Mouse (Mus musculus) frontal cortex, postnatal 10 days (tissue): ENCODE results near the gene Sprr2a1.
"Not testable (repeated sequence)": the region's sequence is repeated elsewhere in the genome, so short reads cannot be mapped to it uniquely, and the experiment has no call there.

Source experiments
- DNase-seq, 2 experiments: peaks; one replicate each; pipeline ENCODE4 v3.0.0; 2022; ENCODE audit warnings: low spot score in 2 of 2, mixed read lengths in 1 of 2

Gene Sprr2a1

DNA sequence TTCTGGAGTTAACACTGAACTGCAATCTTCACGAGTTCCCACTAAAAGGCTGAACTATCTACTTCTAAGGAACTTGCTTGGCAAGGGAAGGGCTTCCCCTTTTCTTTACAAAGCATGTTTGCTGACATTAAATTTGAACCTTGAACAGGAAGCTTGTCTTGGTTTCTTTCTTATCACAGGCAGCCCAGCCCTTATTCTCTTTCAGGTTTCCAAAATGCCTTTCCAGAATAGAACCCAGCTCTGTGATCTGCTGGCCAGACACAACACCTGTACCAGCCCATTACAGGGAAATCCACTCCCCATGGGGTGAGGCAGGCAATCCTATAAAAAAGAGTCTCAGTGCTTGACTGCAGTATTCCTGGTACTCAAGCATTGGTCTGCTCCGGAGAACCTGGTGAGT, at the start of gene Sprr2a1, which contains the start of gene Sprr2a2:
Gene Sprr2a1, plus strand, starts transcription at position 231 of the 400 bp plus-strand sequence.
Gene Sprr2a2, plus strand, starts transcription at position 352 of the 400 bp plus-strand sequence.
- DNase-seq, result not testable (repeated sequence)

DNA sequence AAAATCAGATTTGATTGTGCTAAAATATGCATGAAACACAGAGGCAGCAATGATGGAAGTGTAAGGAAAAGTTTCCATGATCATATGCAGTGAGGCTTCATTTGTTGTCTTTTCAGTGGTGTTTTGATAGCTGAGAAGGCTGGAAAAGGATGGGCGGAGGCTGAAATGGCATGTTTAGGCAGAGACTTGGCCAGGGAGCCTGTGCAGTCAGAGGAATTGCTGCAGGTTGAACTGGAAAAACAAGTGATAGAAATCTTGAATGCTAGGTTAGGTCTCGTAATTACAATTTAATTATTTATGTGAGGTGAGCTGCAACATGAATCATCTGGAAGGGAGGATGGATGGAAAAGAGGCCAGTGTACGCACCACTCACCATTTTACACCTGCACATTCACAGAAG, 45.8 kb upstream of the Sprr2a1 start:
- no peak for DNase-seq

DNA sequence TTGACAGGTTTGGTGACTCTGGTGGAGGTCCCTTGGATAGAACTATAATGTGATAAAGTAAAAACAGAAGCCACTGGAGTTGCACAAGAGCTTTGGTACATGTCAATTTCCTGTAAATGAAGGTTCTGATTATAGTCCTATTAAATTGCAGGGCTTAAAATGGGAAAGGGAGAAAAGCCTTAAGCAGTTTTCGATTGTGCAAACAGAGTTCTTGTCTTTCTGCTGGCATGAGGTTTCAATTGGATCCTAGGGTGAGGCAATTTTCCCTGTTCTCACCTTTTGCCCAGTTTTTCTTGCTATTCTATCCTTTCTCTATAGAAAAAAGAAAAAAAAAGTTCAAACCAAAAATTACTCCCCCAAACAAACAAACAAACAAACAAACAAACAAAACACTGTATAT, 38.7 kb upstream of the Sprr2a1 start:
- no peak for DNase-seq

DNA sequence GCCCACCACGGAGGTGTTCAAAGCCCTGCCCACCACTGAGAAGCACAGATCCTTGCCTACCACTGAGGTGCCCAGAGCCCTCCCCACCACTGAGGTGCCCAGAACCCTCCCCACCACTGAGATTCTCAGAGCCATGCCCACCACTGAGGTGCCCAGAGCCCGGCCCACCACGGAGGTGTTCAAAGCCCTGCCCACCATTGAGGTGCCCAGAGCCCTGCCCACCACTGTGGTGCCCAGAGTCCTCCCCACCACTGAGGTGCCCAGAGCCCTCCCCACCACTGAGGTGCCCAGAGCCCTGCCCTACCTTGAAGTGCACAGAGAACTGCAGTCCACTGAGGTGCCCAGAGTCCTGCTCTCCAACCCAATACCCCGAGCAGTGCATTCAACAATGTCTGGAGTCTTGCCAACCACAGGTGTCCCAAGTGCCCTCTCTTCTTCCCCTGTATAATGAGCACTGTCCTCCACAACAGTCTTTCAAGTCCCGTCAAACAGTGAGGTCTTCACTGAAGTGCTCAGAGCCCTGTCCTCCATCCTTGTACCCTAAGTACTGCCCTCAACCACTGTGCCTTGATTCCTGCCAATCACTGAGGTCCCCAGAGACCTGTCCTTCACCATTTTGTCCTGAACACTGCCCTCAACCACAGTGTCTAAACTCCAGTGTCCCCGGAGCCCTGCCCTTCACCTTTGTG, 19.9 kb upstream of the Sprr2a1 start:
- DNase-seq, result no peak

DNA sequence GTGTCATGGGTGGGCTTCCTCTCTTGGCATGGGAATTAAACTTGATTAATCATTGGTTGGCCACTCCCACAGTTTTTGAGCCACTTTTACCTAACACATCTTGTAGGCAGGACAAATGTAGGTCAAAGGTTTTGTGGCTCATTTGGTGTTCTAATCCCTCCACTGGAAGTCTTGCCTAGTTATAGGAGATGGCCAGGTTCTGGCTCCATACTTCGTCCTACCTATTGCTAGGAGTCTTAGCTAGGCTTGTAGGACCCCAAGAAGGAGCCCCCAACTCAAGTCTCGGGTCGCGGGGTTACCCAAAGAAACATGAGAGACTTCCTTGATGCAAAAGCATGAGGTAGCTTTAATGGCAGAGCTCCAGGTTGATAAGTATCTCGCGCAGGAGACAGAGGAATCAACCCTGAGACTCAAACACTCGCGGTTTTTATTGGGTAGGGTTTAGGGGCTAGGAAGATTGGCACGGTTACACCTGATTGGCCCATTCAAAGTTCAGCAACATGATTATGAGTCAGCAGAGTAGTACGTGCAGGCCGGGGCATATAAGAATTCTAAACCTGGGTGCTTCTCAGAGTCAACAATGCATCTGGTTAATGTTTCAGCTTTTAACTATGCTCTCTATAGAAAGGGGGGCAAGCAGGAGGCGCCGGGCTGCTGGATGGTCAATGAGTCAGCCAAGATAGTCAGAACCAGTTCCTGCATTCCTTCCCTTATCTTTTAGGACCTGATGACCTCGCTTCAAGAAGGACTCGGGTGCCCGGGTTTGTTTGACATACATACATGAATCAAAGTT, 4.3 kb upstream of the Sprr2a1 start:
- DNase-seq, result not testable (repeated sequence)

DNA sequence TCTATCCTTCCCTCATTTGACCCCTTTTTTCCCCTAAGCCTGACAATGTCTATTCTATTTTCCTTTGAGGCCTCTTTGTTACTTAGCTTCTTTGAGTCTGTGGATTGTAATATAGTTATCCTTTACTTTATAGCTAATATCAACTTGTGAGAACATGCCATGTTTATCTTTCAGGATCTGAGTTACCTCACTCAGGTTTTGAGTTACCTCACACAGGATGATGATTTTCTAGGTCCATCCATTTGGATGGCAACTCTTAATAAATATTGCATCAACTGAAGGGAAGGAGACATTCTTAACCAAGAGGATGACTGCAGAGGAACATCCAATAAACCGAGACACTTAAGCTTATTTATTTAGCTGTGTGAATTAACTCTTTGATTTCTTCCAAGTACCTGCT, 3.5 kb upstream of the Sprr2a1 start:
- DNase-seq, result not testable (repeated sequence)

DNA sequence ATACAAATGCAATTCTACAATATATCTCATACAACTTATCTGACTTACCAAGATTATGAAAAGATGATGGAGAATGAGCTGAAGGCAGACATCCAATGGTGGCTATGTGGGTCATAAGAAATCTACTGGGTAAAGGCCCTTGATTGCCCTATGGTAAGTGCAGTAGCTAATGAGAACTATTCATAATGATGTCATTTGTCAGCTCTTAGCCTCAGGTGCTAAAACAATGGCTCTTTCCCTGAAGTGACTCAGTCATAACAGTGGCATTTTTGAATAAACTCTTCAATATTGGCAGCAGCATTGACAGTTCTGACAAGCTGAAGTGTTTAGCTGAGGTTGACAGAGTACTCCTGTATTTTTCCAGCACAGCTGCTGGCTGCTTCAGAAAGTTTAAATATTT, 1.9 kb upstream of the Sprr2a1 start:
- DNase-seq, result not testable (repeated sequence)

DNA sequence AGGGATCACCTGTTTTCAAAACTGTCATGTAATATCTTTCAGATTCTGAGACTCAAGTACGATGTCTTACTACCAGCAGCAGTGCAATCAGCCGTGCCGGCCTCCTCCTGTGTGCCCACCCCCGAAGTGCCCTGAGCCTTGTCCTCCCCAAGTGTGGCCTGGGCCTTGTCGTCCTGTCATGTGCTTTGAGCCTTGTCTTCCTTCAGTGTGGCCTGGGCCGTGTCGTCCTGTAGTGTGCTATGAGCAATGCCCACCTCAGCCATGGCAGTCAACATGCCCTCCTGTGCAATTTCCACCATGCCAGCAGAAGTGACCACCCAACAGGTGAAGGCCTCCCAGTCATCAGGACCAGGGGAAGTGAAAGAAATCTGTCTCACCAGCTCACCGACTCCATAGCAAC, 3.4 kb downstream of the Sprr2a1 start:
- DNase-seq, result not testable (repeated sequence)

DNA sequence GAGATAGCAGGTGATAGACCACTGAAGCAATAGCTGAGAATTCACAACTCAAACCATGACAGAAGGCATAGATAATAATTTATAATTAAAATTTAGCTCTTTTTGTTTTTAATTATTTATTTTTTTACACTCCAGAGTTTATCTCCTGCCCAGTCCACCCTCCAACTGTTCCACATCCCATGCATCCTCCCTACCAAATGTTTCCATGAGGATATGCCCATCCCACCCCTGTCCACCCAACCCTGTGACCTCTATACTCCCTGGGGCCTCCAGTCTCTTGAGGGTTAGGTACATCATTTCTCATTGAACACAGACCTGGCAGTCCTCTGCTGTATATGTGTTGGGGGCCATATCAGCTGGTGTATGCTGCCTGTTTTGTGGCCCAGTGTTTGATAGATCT, 8.1 kb downstream of the Sprr2a1 start:
- not testable (repeated sequence) for DNase-seq

DNA sequence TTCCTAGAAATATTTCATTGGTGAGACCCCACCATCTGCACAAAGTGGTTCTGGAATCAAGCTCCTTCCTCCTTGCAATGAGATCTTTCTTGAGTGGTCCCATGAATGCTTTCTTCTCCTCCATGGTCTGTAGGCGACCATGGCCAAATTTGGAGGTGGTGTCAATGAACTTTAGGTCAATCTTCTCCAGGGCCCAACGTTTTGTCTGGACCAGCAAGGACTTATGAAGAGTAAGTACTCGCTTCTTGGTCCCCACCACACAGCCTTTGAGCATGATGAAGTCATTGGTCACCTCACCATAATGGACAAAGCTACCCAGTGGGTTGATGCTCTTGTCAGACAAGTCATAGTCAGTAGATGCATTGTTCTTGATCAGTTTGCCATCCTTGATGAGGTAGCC, 11.8 kb downstream of the Sprr2a1 start:
- DNase-seq, result not testable (repeated sequence)

DNA sequence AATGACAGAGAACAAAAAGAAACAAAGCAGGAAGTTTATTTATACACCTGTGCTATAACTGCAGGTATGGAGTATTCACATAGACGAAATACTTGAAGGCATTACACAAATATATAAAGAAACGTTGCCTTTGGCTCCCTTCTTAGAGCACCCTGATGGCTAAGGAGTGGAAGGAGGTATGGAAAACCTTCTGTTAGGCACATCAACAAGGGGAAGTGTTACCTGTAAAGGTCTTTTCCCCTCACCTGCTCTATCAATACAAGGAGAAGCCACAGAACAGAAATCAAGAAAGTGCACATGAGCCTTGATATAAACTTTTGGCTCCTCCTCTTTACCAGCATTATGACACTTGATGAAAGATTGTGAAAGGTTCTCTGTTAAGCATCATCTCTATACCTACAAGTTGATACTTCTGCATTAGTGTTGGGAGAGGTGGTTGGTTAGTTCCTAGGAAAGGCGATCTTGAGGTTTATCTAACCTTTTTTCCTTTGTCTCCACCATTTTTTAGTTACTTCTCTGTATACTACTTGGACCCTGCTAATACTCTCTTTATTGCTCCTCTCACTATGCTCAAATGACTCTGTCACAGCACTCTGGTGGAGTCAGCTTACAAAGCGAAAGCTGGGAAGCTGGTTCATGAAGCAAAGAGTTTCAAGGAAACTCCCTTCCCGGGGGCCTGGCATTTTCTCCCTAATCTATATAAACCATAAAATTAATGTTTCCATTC, 21.0 kb downstream of the Sprr2a1 start:
- DNase-seq, result not testable (repeated sequence)

DNA sequence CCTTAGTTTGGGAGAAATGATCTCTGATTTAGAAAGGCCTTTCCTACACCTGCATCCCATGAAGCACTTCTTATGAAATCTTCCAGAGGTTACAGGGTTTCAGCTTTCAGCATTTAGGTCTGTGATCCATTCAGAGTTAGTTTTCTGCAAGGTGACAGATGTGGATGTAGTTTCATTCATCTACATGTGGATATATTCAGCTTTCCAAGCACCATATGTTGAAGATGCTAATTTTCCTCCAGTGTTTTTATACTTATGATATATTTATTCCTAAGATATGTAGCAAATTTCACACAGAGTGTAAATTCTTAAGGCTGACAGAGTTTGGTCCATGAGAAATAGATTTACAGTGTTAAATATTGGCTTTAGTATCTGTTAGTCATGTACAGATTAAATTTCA, 23.1 kb downstream of the Sprr2a1 start:
- DNase-seq, result not testable (repeated sequence)

DNA sequence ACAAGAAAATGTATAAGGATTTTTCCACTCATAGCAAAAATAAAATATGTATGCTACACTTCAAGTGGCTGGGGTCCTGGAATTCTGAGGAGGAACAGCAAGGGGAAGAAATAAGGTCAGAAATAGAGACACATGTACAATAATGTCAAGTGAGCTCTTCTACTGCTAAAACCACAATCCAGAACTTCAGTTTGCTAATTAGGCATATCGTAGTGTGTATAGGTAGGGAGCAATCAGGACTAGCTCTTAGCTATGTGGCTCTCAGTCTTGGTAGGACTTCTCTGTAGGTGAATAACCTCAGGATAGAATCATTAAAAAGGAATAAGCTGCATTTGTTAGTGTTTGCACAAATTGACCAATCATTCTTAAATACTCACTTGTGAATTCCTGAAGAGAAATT, 23.6 kb downstream of the Sprr2a1 start:
- not testable (repeated sequence) for DNase-seq

DNA sequence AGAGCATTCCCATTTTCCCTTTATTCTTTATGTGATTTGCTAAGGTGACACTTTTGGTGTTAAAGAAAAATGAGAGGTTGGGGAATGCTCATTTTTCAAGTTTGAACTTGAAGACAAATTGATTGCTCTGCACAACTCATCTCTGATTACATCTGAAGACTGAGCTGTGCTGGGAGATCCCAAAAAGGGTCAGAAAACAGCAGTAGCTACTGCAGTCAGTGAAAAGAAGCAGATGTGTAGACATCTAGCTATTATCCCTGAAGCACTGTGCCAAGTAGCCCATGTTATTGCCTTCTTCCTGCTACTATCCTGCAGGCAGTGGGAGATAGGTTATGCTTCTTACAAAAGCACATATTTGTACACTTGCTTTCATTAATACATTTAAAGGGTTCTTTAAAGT, 29.2 kb downstream of the Sprr2a1 start:
- DNase-seq, result not testable (repeated sequence)

DNA sequence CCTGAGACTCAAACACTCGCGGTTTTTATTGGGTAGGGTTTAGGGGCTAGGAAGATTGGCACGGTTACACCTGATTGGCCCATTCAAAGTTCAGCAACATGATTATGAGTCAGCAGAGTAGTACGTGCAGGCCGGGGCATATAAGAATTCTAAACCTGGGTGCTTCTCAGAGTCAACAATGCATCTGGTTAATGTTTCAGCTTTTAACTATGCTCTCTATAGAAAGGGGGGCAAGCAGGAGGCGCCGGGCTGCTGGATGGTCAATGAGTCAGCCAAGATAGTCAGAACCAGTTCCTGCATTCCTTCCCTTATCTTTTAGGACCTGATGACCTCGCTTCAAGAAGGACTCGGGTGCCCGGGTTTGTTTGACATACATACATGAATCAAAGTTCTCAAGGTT, 30.6 kb downstream of the Sprr2a1 start:
- not testable (repeated sequence) for DNase-seq

DNA sequence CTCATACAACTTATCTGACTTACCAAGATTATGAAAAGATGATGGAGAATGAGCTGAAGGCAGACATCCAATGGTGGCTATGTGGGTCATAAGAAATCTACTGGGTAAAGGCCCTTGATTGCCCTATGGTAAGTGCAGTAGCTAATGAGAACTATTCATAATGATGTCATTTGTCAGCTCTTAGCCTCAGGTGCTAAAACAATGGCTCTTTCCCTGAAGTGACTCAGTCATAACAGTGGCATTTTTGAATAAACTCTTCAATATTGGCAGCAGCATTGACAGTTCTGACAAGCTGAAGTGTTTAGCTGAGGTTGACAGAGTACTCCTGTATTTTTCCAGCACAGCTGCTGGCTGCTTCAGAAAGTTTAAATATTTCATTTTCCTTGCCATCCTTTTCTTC, 32.9 kb downstream of the Sprr2a1 start:
- not testable (repeated sequence) for DNase-seq

DNA sequence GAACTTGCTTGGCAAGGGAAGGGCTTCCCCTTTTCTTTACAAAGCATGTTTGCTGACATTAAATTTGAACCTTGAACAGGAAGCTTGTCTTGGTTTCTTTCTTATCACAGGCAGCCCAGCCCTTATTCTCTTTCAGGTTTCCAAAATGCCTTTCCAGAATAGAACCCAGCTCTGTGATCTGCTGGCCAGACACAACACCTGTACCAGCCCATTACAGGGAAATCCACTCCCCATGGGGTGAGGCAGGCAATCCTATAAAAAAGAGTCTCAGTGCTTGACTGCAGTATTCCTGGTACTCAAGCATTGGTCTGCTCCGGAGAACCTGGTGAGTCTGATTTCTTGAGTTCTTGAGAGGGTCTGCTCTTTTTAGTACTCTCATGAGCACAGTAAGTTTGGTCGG, 34.9 kb downstream of the Sprr2a1 start:
- DNase-seq, result not testable (repeated sequence)

DNA sequence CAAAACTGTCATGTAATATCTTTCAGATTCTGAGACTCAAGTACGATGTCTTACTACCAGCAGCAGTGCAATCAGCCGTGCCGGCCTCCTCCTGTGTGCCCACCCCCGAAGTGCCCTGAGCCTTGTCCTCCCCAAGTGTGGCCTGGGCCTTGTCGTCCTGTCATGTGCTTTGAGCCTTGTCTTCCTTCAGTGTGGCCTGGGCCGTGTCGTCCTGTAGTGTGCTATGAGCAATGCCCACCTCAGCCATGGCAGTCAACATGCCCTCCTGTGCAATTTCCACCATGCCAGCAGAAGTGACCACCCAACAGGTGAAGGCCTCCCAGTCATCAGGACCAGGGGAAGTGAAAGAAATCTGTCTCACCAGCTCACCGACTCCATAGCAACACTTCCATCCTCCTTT, 38.3 kb downstream of the Sprr2a1 start:
- DNase-seq, result not testable (repeated sequence)

DNA sequence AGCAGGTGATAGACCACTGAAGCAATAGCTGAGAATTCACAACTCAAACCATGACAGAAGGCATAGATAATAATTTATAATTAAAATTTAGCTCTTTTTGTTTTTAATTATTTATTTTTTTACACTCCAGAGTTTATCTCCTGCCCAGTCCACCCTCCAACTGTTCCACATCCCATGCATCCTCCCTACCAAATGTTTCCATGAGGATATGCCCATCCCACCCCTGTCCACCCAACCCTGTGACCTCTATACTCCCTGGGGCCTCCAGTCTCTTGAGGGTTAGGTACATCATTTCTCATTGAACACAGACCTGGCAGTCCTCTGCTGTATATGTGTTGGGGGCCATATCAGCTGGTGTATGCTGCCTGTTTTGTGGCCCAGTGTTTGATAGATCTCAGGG, 42.9 kb downstream of the Sprr2a1 start:
- DNase-seq, result not testable (repeated sequence)

DNA sequence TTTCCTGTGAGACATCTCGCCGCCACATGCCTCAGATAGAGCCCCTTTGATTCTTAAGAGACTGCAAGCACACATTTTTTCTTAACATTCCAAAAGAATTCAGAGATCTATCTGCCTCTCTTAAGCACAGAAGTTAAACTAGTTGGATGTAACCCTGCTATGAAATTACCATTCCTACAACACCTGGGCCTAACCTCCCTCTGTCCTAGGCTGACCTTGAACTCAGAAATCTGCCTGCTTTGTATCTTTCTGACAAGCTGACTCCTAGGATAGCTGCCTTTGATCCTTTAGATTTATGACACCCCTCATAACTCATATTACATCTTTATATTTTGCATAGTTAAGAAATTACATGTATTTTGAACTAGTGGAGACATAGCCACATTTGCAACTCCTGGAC, 47.9 kb downstream of the Sprr2a1 start:
- not testable (repeated sequence) for DNase-seq
